Mouse (Mus musculus) liver, embryonic 15.5 days (tissue): ENCODE data around the gene Scimp. TPM values are rescaled to one million over a fixed set of nuclear protein-coding genes. Genes with fewer than 3 reads are reported as not detected.
A peak's percentile ranks its signal among the peaks of the same experiment; 100 is the strongest.

ENCODE experiments used
- ATAC-seq: fragments of 200-750 bp; cut with Nextera tagmentation; 2 replicates; pipeline ENCODE4 v1.8.0; 2017; ENCODE audit warnings: moderate number of reproducible peaks, mild to moderate bottlenecking, moderate library complexity; ENCODE audit not compliant: insufficient read depth
- H3K27ac ChIP-seq: fragments of 300-500 bp; sonication (generic); replicated peaks from 2 replicates; pipeline ENCODE4 v1.5.1; 2015; ENCODE audit warnings: mild to moderate bottlenecking, inconsistent platforms
- H3K27me3 ChIP-seq: fragments of 300-500 bp; sonication (generic); 2 replicates; pipeline ENCODE4 v1.6.1; 2015; ENCODE audit warnings: mild to moderate bottlenecking, inconsistent platforms
- H3K36me3 ChIP-seq: fragments of 300-500 bp; sonication (generic); replicated peaks from 2 replicates; pipeline ENCODE4 v1.6.1; 2015; ENCODE audit warnings: moderate library complexity, mild to moderate bottlenecking, inconsistent platforms
- H3K4me1 ChIP-seq: fragments of 300-500 bp; sonication (generic); replicated peaks from 2 replicates; pipeline ENCODE4 v1.6.1; 2015; ENCODE audit warnings: inconsistent platforms
- H3K4me2 ChIP-seq: fragments of 300-500 bp; sonication (generic); 2 replicates; pipeline ENCODE4 v1.6.1; 2015; ENCODE audit warnings: moderate library complexity, mild to moderate bottlenecking, inconsistent platforms
- H3K4me3 ChIP-seq: fragments of 300-500 bp; sonication (generic); replicated peaks from 2 replicates; pipeline ENCODE4 v1.5.1; 2015; ENCODE audit warnings: mild to moderate bottlenecking, inconsistent platforms
- H3K9ac ChIP-seq: fragments of 300-500 bp; sonication (generic); 2 replicates; pipeline ENCODE4 v1.6.1; 2015; ENCODE audit warnings: moderate library complexity, mild to moderate bottlenecking, inconsistent platforms
- H3K9me3 ChIP-seq: fragments of 300-500 bp; sonication (generic); replicated peaks from 2 replicates; pipeline ENCODE4 v1.6.1; 2016; ENCODE audit warnings: inconsistent platforms
- WGBS: fragments of 180-500 bp; shearing (Covaris S2); methylation state at CpG from one replicate; pipeline ENCODE4 v1.1.7; 2015; ENCODE audit warnings: mixed read lengths; ENCODE audit not compliant: insufficient replicate concordance; 5-methylcytosine and 5-hydroxymethylcytosine counted together
- microRNA-seq: library from miRNA; unstranded; fragments of <30 nt; microRNA quantifications from one replicate; pipeline ENCODE4, GENCODE M21; 2016
- polyA plus RNA-seq: library from polyadenylated mRNA; unstranded; fragments of >200 nt; fragmentation: Nextera tagmentation; extraction: Ambion mirVana; gene quantifications from 2 replicates; pipeline ENCODE4 v1.2.1, GENCODE M21; 2015

Gene Scimp
- polyA plus RNA-seq, 1 experiment from 2014 or later: 0.47 TPM

- ATAC-seq: no peak
- no peaks in the 10 kb centered on the region for H3K9me3 ChIP-seq
- WGBS: 60% methylated on average over 7 of the region's 7 CpGs
- H3K4me2 ChIP-seq: no peak overlapping the region
- no peak overlapping the region for H3K27ac ChIP-seq
- peaks cover 3% of the 10 kb centered on the region for H3K27me3 ChIP-seq
- peaks cover 4% of the 10 kb centered on the region; the same call in 1 of the 2 replicates for H3K4me1 ChIP-seq
- no peak overlapping the region for H3K4me3 ChIP-seq
- no peak overlapping the region for H3K9ac ChIP-seq
- no peaks in the 10 kb centered on the region for H3K36me3 ChIP-seq
These were observed 66.8 kb downstream of the Scimp start for GRCm38 (mm10) chr11:70745636-70746035.

- H3K4me1 ChIP-seq: peaks cover 4% of the 10 kb centered on the region; the same call in 1 of the 2 replicates
- 73% methylated on average over 12 of the region's 12 CpGs for WGBS
- no peaks in the 10 kb centered on the region for H3K9me3 ChIP-seq
- peaks cover 8% of the 10 kb centered on the region for H3K27me3 ChIP-seq
- no peak overlapping the region for H3K9ac ChIP-seq
- no peaks in the 10 kb centered on the region for H3K36me3 ChIP-seq
- H3K4me3 ChIP-seq: no peak overlapping the region
- ATAC-seq: no peak
- no peak overlapping the region for H3K4me2 ChIP-seq
- no peak overlapping the region for H3K27ac ChIP-seq
These were observed 69.6 kb downstream of the Scimp start for GRCm38 (mm10) chr11:70742581-70743459.

GRCm38 (mm10) chr11:70742117-70742516 lies 70.3 kb downstream of the Scimp start:
- H3K27me3 ChIP-seq: peaks cover 15% of the 10 kb centered on the region
- no peak overlapping the region for H3K27ac ChIP-seq
- no peaks in the 10 kb centered on the region for H3K9me3 ChIP-seq
- H3K36me3 ChIP-seq: no peaks in the 10 kb centered on the region
- H3K4me1 ChIP-seq: peaks cover 4% of the 10 kb centered on the region
- no peak overlapping the region for H3K9ac ChIP-seq
- WGBS: 74% methylated on average over 7 of the region's 7 CpGs
- no peak overlapping the region for H3K4me2 ChIP-seq
- no peak overlapping the region for H3K4me3 ChIP-seq
- ATAC-seq: no peak

GRCm38 (mm10) chr11:70741603-70742002 lies 70.8 kb downstream of the Scimp start:
- Histone ChIP-seq H3K4me1 (peaks cover 4% of the 10 kb centered on the region), H3K27ac (no peak overlapping the region), H3K9ac (no peak overlapping the region), H3K9me3 (no peaks in the 10 kb centered on the region), H3K4me3 (no peak overlapping the region), H3K4me2 (no peak overlapping the region), H3K27me3 (peaks cover 20% of the 10 kb centered on the region), H3K36me3 (no peaks in the 10 kb centered on the region)
- peak; percentile 31 for ATAC-seq
- WGBS: 61% methylated on average over 3 of the region's 3 CpGs

Small RNAs within 50 kb of the gene (microRNA-seq; reads per million reads assigned to microRNA genes)
- gene Gm22760: not detected

Other genes with a start within 250 kb of the Scimp start
- 4.9 and 6.2 TPM in 2 replicates for gene Mink1, start 249.7 kb downstream of the Scimp start, polyA plus RNA-seq
- not detected in 2 replicates for gene 4930544D05Rik, start 196.7 kb downstream of the Scimp start, polyA plus RNA-seq
- not detected in 2 replicates for gene Chrne, start 193.4 kb downstream of the Scimp start, polyA plus RNA-seq
- 2.6 and 3.0 TPM in 2 replicates for gene Gp1ba, start 173.5 kb downstream of the Scimp start, polyA plus RNA-seq
- 76.8 and 80.4 TPM in 2 replicates for gene Rnf167, start 165.4 kb downstream of the Scimp start, polyA plus RNA-seq
- gene Slc25a11, start 165.1 kb downstream of the Scimp start, polyA plus RNA-seq: 70.3 and 79.4 TPM in 2 replicates
- 927 and 1,040 TPM in 2 replicates for gene Pfn1, start 157.9 kb downstream of the Scimp start, polyA plus RNA-seq
- 10.8 and 18.2 TPM in 2 replicates for gene Eno3, start 155.4 kb downstream of the Scimp start, polyA plus RNA-seq
- 55.1 and 59.5 TPM in 2 replicates for gene Spag7, start 143.2 kb downstream of the Scimp start, polyA plus RNA-seq
- gene Camta2, start 124.5 kb downstream of the Scimp start, polyA plus RNA-seq: 3.3 and 3.4 TPM in 2 replicates
- gene Inca1, start 112.4 kb downstream of the Scimp start, polyA plus RNA-seq: 1.3 and 1.6 TPM in 2 replicates
- gene Kif1c, start 112.0 kb downstream of the Scimp start, polyA plus RNA-seq: 0.79 and 0.85 TPM in 2 replicates
- gene Zfp3, start 48.4 kb downstream of the Scimp start, polyA plus RNA-seq: 1.4 TPM in 2 replicates
- gene Rabep1, start 32.2 kb upstream of the Scimp start, polyA plus RNA-seq: 13.0 and 13.1 TPM in 2 replicates
- gene Nup88, start 157.4 kb upstream of the Scimp start, polyA plus RNA-seq: 57.2 and 58.9 TPM in 2 replicates
- gene Rpain, start 157.6 kb upstream of the Scimp start, polyA plus RNA-seq: 89.1 and 98.7 TPM in 2 replicates
- 159 and 170 TPM in 2 replicates for gene C1qbp, start 170.4 kb upstream of the Scimp start, polyA plus RNA-seq
- gene Dhx33, start 191.9 kb upstream of the Scimp start, polyA plus RNA-seq: 5.8 and 6.6 TPM in 2 replicates
- 22.2 and 23.3 TPM in 2 replicates for gene Mis12, start 207.0 kb upstream of the Scimp start, polyA plus RNA-seq
- 35.7 and 37.9 TPM in 2 replicates for gene Derl2, start 207.3 kb upstream of the Scimp start, polyA plus RNA-seq
- gene 6330403K07Rik, start 220.9 kb upstream of the Scimp start, polyA plus RNA-seq: 2.1 and 2.5 TPM in 2 replicates